Mouse (Mus musculus) hindbrain, embryonic 11.5 days (tissue): ENCODE results near the gene Gab1. TPM values are rescaled to one million over a fixed set of nuclear protein-coding genes. Genes with fewer than 3 reads are reported as not detected.

Experiments used
- ATAC-seq: fragments of 200-750 bp; cut with Nextera tagmentation; 2 replicates; pipeline ENCODE4 v1.8.0; 2017; ENCODE audit warnings: mild to moderate bottlenecking, moderate TSS enrichment, moderate library complexity; ENCODE audit not compliant: low FRiP score
- DNase-seq: peaks from one replicate; pipeline ENCODE4 v3.0.0-alpha.2; 2015; ENCODE audit warnings: low spot score
- H3K27ac ChIP-seq: fragments of 300-500 bp; sonication (generic); 2 replicates; pipeline ENCODE4 v1.5.1; 2014; ENCODE audit warnings: mild to moderate bottlenecking, low read depth, low read length
- H3K27me3 ChIP-seq: fragments of 300-500 bp; sonication (generic); 2 replicates; pipeline ENCODE4 v1.6.1; 2014; ENCODE audit warnings: mild to moderate bottlenecking, low read length, moderate library complexity, mixed read lengths; ENCODE audit not compliant: control insufficient read depth, insufficient read depth
- H3K36me3 ChIP-seq: fragments of 300-500 bp; sonication (generic); 2 replicates; pipeline ENCODE4 v1.6.1; 2014; ENCODE audit warnings: mild to moderate bottlenecking, low read length, moderate library complexity, mixed read lengths; ENCODE audit not compliant: control insufficient read depth, insufficient read depth
- H3K4me1 ChIP-seq: fragments of 300-500 bp; sonication (generic); replicated peaks from 2 replicates; pipeline ENCODE4 v1.6.1; 2014; ENCODE audit warnings: low read length, mixed read lengths; ENCODE audit not compliant: control insufficient read depth, insufficient read depth
- H3K4me2 ChIP-seq: fragments of 300-500 bp; sonication (generic); replicated peaks from 2 replicates; pipeline ENCODE4 v1.6.1; 2014; ENCODE audit warnings: mild to moderate bottlenecking, low read depth, low read length
- H3K4me3 ChIP-seq: fragments of 300-500 bp; sonication (generic); 2 replicates; pipeline ENCODE4 v1.5.1; 2014; ENCODE audit warnings: low read depth, low read length
- H3K9ac ChIP-seq: fragments of 300-500 bp; sonication (generic); 2 replicates; pipeline ENCODE4 v1.6.1; 2014; ENCODE audit warnings: low read depth, low read length
- H3K9me3 ChIP-seq: fragments of 300-500 bp; sonication (generic); 2 replicates; pipeline ENCODE4 v1.6.1; 2016; ENCODE audit warnings: low read length; ENCODE audit not compliant: control insufficient read depth
- WGBS: fragments of 180-500 bp; shearing (Covaris S2); extraction: QIAGEN DNeasy Blood & Tissue Kit; methylation state at CpG from one replicate; pipeline ENCODE4 v1.1.7; 2014; 5-methylcytosine and 5-hydroxymethylcytosine counted together
- polyA plus RNA-seq: library from polyadenylated mRNA; unstranded; fragments of >200 nt; fragmentation: Nextera tagmentation; extraction: Ambion mirVana; gene quantifications from 2 replicates; pipeline ENCODE4 v1.2.1, GENCODE M21; 2014

The Gab1 gene
- polyA plus RNA-seq, 1 experiment from 2014 or later: 18.1 TPM

GRCm38 (mm10) chr8:80868801-80869323 is 11.5 kb downstream of the Gab1 start:
- ATAC-seq: no peak
- Histone ChIP-seq H3K27ac (no peak overlapping the region), H3K36me3 (no peaks in the 10 kb centered on the region), H3K4me1 (no peaks in the 10 kb centered on the region; the same call in 1 of the 2 replicates), H3K9ac (no peak overlapping the region), H3K27me3 (no peaks in the 10 kb centered on the region), H3K4me2 (no peak overlapping the region), H3K9me3 (no peaks in the 10 kb centered on the region), H3K4me3 (no peak overlapping the region)
- 81% methylated on average over 11 of the region's 11 CpGs for WGBS
- DNase-seq: no peak

DNA sequence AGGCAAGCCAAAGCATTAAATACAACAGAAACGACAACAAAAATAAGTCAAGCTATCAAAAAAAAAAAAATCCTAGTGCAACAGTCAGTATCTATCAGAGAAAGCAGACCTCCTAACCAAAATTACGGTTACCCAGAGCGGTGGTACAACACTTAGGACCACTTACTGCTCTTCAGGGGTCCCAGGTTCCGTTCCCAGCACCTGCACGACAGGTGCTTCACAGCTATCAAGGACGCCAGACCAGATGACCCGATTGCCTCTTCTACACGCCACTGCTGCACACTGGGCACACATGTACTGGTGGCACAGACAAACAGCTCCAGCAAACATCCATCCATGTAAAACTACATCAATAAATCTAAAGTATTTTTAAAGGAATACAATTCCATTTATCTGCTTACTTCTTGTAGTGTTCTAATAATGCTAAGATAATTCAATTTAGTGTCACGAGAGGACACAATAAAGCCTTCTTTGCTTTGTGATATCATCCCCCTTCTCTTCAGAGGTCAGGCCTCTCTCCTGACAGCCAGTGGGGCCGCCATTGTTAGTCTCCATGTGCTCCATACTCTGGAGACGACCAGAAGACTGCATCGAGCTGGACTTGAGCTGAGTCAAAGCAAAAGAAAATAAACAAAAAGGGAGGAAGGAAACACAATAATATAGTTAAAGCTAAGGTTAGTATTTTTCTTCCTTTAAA is 12.2 kb downstream of the Gab1 start:
- no peaks in the 10 kb centered on the region for H3K27me3 ChIP-seq
- WGBS: 83% methylated on average over 12 of the region's 12 CpGs
- H3K4me2 ChIP-seq: no peak overlapping the region
- no peak overlapping the region for H3K9ac ChIP-seq
- ATAC-seq (no peak), DNase-seq (no peak)
- no peaks in the 10 kb centered on the region; the same call in 1 of the 2 replicates for H3K4me1 ChIP-seq
- H3K27ac ChIP-seq: no peak overlapping the region
- H3K9me3 ChIP-seq: no peaks in the 10 kb centered on the region
- H3K36me3 ChIP-seq: no peaks in the 10 kb centered on the region
- H3K4me3 ChIP-seq: no peak overlapping the region

DNA sequence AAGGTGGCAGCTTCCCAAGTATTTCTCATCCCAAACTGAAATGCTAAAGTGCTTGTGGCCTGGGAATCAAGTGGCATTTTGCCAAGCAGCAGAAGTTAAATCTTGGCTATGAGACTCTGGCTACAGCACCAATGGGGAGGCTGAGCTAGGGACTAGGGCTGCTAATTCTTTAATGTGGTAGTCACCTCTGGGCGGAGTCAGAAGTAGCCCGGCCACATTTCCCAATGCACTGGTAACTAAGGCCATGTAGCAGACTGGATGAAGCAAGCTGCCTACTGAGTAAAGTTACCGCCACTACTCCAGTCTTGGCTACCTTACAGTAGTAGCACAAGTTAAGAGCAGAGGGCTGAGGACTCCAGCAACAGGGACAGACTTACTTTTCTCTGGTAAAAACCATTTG is 12.7 kb downstream of the Gab1 start:
- Histone ChIP-seq H3K4me2 (no peak overlapping the region), H3K4me3 (no peak overlapping the region), H3K4me1 (no peaks in the 10 kb centered on the region; the same call in 1 of the 2 replicates), H3K9me3 (no peaks in the 10 kb centered on the region), H3K36me3 (no peaks in the 10 kb centered on the region), H3K27me3 (no peaks in the 10 kb centered on the region), H3K9ac (no peak overlapping the region), H3K27ac (no peak overlapping the region)
- WGBS: 87% methylated on average over 3 of the region's 3 CpGs
- ATAC-seq (no peak), DNase-seq (no peak)

GRCm38 (mm10) chr8:80865181-80865784 is 15.0 kb downstream of the Gab1 start:
- H3K4me2 ChIP-seq: no peak overlapping the region
- H3K4me1 ChIP-seq: no peaks in the 10 kb centered on the region; the same call in 1 of the 2 replicates
- no peaks in the 10 kb centered on the region for H3K27me3 ChIP-seq
- H3K4me3 ChIP-seq: no peak overlapping the region
- 71% methylated on average over 8 of the region's 8 CpGs for WGBS
- H3K27ac ChIP-seq: no peak overlapping the region
- ATAC-seq (no peak), DNase-seq (no peak)
- no peaks in the 10 kb centered on the region for H3K36me3 ChIP-seq
- H3K9ac ChIP-seq: no peak overlapping the region
- no peaks in the 10 kb centered on the region for H3K9me3 ChIP-seq

- Histone ChIP-seq H3K4me2 (no peak overlapping the region), H3K9ac (no peak overlapping the region), H3K27me3 (no peaks in the 10 kb centered on the region), H3K27ac (no peak overlapping the region), H3K4me1 (no peaks in the 10 kb centered on the region; the same call in 1 of the 2 replicates), H3K4me3 (no peak overlapping the region), H3K9me3 (no peaks in the 10 kb centered on the region), H3K36me3 (no peaks in the 10 kb centered on the region)
- DNase-seq (no peak), ATAC-seq (no peak)
- 78% methylated on average over 5 of the region's 5 CpGs for WGBS
Observed at GRCm38 (mm10) chr8:80863393-80863792, 16.9 kb downstream of the Gab1 start.

- Histone ChIP-seq H3K36me3 (no peaks in the 10 kb centered on the region), H3K9ac (no peak overlapping the region), H3K4me2 (no peak overlapping the region), H3K9me3 (no peaks in the 10 kb centered on the region), H3K4me3 (no peak overlapping the region), H3K27me3 (no peaks in the 10 kb centered on the region), H3K4me1 (no peaks in the 10 kb centered on the region), H3K27ac (no peak overlapping the region)
- DNase-seq: no peak
- 97% methylated on average over 26 of the region's 26 CpGs for WGBS
- no peak for ATAC-seq
Observed at GRCm38 (mm10) chr8:80859180-80859775, 21.0 kb downstream of the Gab1 start.

DNA sequence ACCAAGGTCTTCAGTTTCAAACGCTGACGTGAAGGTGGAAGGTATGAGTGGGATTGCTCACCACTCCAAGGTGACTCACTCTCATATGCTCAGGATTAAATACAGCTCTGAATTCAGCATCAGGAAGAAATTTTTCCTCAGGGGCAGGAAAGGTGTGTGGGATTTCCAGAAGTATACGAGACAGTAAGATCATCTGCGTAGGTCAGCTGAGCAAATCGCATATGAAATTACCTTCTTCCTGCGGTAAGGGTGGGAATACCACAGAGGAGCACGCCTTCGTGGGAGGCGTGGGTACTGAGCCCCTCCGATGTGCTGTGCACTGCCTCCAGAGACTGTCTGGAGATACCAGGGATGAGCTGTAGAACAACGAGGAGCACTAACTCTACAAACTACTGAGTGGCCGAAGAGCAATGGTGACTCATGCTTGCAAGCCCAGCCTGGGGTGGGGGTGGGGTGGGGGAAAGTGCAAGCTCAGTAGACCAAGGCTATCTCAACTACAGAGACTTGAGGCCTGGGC is 22.4 kb downstream of the Gab1 start:
- Histone ChIP-seq H3K9me3 (no peaks in the 10 kb centered on the region), H3K4me2 (no peak overlapping the region), H3K4me3 (no peak overlapping the region), H3K27ac (no peak overlapping the region), H3K27me3 (no peaks in the 10 kb centered on the region), H3K36me3 (no peaks in the 10 kb centered on the region), H3K4me1 (no peaks in the 10 kb centered on the region), H3K9ac (no peak overlapping the region)
- no peak for ATAC-seq
- 92% methylated on average over 12 of the region's 12 CpGs for WGBS
- no peak for DNase-seq

GRCm38 (mm10) chr8:80857128-80857527 is 23.2 kb downstream of the Gab1 start:
- H3K4me2 ChIP-seq: no peak overlapping the region
- no peak overlapping the region for H3K27ac ChIP-seq
- no peak overlapping the region for H3K9ac ChIP-seq
- DNase-seq: no peak
- no peaks in the 10 kb centered on the region for H3K4me1 ChIP-seq
- H3K4me3 ChIP-seq: no peak overlapping the region
- H3K36me3 ChIP-seq: no peaks in the 10 kb centered on the region
- WGBS: 79% methylated on average over 3 of the region's 3 CpGs
- H3K27me3 ChIP-seq: no peaks in the 10 kb centered on the region
- H3K9me3 ChIP-seq: no peaks in the 10 kb centered on the region
- ATAC-seq: no peak
